Mouse (Mus musculus): Measurements from ENCODE around the gene Olfr573-ps1.

DNA sequence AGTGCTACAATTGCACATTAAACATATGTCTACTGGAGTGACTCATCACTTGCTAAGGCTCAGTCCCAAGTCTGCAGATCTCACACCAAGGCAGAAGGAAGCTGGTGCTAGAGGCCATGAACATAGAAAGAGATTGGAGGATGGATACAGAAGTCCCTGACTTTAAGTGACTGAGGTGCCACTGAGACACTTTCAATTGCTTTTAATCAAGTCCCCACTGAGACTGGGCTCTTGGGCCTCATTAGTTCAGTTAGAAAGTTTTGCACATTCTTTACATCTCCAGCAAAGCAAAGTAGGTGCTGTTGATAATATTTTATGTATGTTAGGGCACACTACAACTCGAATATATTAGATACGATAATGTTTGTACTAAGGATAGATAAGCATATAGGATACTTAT is 33.5 kb upstream of the Olfr573-ps1 start, which contains the start of gene Olfr577:
- TF ChIP-seq MAFK (IDR thresholded peaks at IDR 0.05; ENCODE audit: insufficient read depth, low read depth, low read length) (no peak), HCFC1 (IDR thresholded peaks at IDR 0.05; ENCODE audit: borderline replicate concordance, insufficient read depth, low read length) (no peak), CHD2 (IDR thresholded peaks at IDR 0.05; ENCODE audit: low read depth, low read length) (no peak), ZNF384 (IDR thresholded peaks at IDR 0.05; ENCODE audit: low read depth, low read length) (no peak), ZC3H11A (IDR thresholded peaks at IDR 0.05; ENCODE audit: borderline replicate concordance, low read depth, low read length) (no peak)
